In genomic region chr2:71866565-71866964, GRCm38 (mm10) we compare ENCODE assay signal across 12 mouse cellular contexts. TPM values are rescaled to one million over a fixed set of nuclear protein-coding genes. Genes with fewer than 3 reads are reported as not detected.
DNase-seq lines count a peak whose midpoint lies in the region; TF ChIP-seq lines count a peak whose summit lies in the region.
"Had no signal": no experiment of that assay in that cellular context is flagged by ENCODE, and none has a peak within 500 bp of the region (broad histone marks: within the 10 kb centered on the region; RNA-seq: fewer than 3 reads in every experiment).

No protein-coding gene starts in this region.

- peak overlapping the region; percentile 69 for H3K27ac ChIP-seq in kidney, adult 2 months (ENCODE audit: insufficient read depth, low read depth, low read length)
- H3K27ac ChIP-seq in macrophage: peak overlapping the region; percentile 60
- H3K27ac ChIP-seq: neural tube, embryonic 12.5 days had no signal

- no peaks in the 10 kb centered on the region for H3K36me3 ChIP-seq in kidney, adult 2 months (ENCODE audit: control insufficient read depth, insufficient read depth, low read length)
- no peaks in the 10 kb centered on the region for H3K36me3 ChIP-seq in macrophage (ENCODE audit: inconsistent target)
- H3K36me3 ChIP-seq: neural tube, embryonic 12.5 days had no signal

- no peak for TF ChIP-seq CTCF in kidney, adult 2 months (conservative IDR thresholded peaks at IDR 0.05; ENCODE audit: insufficient read depth, insufficient read length, low read depth, low read length)

- H3K79me2 ChIP-seq in macrophage (ENCODE audit: inconsistent target): no peaks in the 10 kb centered on the region

- H3K4me1 ChIP-seq in kidney, adult 2 months (ENCODE audit: control insufficient read depth, insufficient read depth, low read length): peaks cover 18% of the 10 kb centered on the region
- H3K4me1 ChIP-seq: neural tube, embryonic 12.5 days had no signal

- WGBS in kidney, adult 2 months: 22% methylated on average over 1 of the region's 1 CpGs
- 4% methylated on average over 1 of the region's 1 CpGs for WGBS in macrophage (ENCODE audit: missing documents)

- TF ChIP-seq POLR2A in kidney, adult 2 months (IDR thresholded peaks at IDR 0.05; ENCODE audit: low read depth, low read length): no peak

- H3K27me3 ChIP-seq in kidney, adult 2 months (replicated peaks; ENCODE audit: control insufficient read depth, insufficient read depth, low read length): no peaks in the 10 kb centered on the region
- H3K27me3 ChIP-seq: neural tube, embryonic 12.5 days had no signal

- DNase-seq in kidney, adult 2 months: peak; percentile 34
- no peak for DNase-seq in kidney, adult 9 months
- DNase-seq in A20 (ENCODE audit: low read depth, low spot score) (peak; percentile 39), R1 (ENCODE audit: low read depth, low spot score) (peak; percentile 99)
- DNase-seq in adrenal gland, adult 18-20 months (ENCODE audit: low spot score in 2 of 2): no peak
- no peak for DNase-seq in gastrocnemius, adult 18-20 months (ENCODE audit: low spot score)
- DNase-seq in ovary, adult 18-20 months (ENCODE audit: low spot score): no peak
- DNase-seq: cerebellum, adult 11-12 months; lung, embryonic 14.5 days had no signal

- no peak overlapping the region for H3K4me3 ChIP-seq in kidney, adult 2 months (ENCODE audit: insufficient read depth, low read depth, low read length)
- no peak overlapping the region for H3K4me3 ChIP-seq in macrophage (ENCODE audit: inconsistent target)
- H3K4me3 ChIP-seq: erythroblast, embryonic 14.5 days; neural tube, embryonic 12.5 days had no signal

RNA-seq across cellular contexts. Expression of gene Pdk1, which starts 6.5 kb away (rescaled TPM):
- polyA plus RNA-seq in kidney, adult 2 months (2012; rRNA removed): 12.0 and 16.7 TPM in 2 replicates
- total RNA-seq in macrophage (2018; cell fraction: chromatin; rRNA removed): 10 to 100 TPM in 14 of 26 experiments, 1 to 10 TPM in 12; 1.3 to 44.0 (median 12.1) TPM
- total RNA-seq in macrophage (2018; cell fraction: cytosol; rRNA removed): 10 to 100 TPM in 13 of 26 experiments, 1 to 10 TPM in 13; 5.3 to 23.6 (median 11.2) TPM
- total RNA-seq in macrophage (2018; cell fraction: nucleus; rRNA removed): 10 to 100 TPM in 12 of 26 experiments, 1 to 10 TPM in 14; 2.8 to 36.2 (median 8.8) TPM
- 19.0 to 31.9 TPM (median 22.9 TPM) in 3 replicates for polyA plus RNA-seq in macrophage (2018)
- total RNA-seq in adrenal gland, adult 18-20 months (2021): 10 to 100 TPM; 44.2 to 59.8 TPM
- 10 to 100 TPM; 65.7 to 72.6 TPM for total RNA-seq in gastrocnemius, adult 18-20 months (2021)

Comparison
In these comparisons a context has a peak if more than half of its experiments do, and no peak if none do; other contexts are left out.
1. DNase-seq: peak in kidney, adult 2 months (single experiment), A20 (single experiment) and R1 (single experiment); none in kidney, adult 9 months (single experiment), adrenal gland, adult 18-20 months (0 of 2), gastrocnemius, adult 18-20 months (single experiment) and ovary, adult 18-20 months (single experiment).